Mouse (Mus musculus) forebrain, embryonic 13.5 days (tissue): ENCODE measurements around the gene Brca1. TPM values are rescaled to one million over a fixed set of nuclear protein-coding genes. Genes with fewer than 3 reads are reported as not detected.

ENCODE experiments used
- ATAC-seq: fragments of 200-750 bp; cut with Nextera tagmentation; 2 replicates; pipeline ENCODE4 v1.8.0; 2017
- H3K27ac ChIP-seq: fragments of 300-500 bp; sonication (generic); 2 replicates; pipeline ENCODE4 v1.5.1; 2015; ENCODE audit warnings: inconsistent platforms, mild to moderate bottlenecking, moderate library complexity
- H3K27me3 ChIP-seq: fragments of 300-500 bp; sonication (generic); 2 replicates; pipeline ENCODE4 v1.6.1; 2015; ENCODE audit warnings: mild to moderate bottlenecking, inconsistent platforms
- H3K36me3 ChIP-seq: fragments of 300-500 bp; sonication (generic); 2 replicates; pipeline ENCODE4 v1.6.1; 2015; ENCODE audit warnings: mild to moderate bottlenecking, inconsistent platforms; ENCODE audit not compliant: poor library complexity, severe bottlenecking
- H3K4me1 ChIP-seq: fragments of 300-500 bp; sonication (generic); 2 replicates; pipeline ENCODE4 v1.6.1; 2015; ENCODE audit warnings: inconsistent platforms
- H3K4me2 ChIP-seq: fragments of 300-500 bp; sonication (generic); 2 replicates; pipeline ENCODE4 v1.6.1; 2015; ENCODE audit warnings: inconsistent platforms, mild to moderate bottlenecking, moderate library complexity
- H3K4me3 ChIP-seq: fragments of 300-500 bp; sonication (generic); 2 replicates; pipeline ENCODE4 v1.5.1; 2015; ENCODE audit warnings: mild to moderate bottlenecking, inconsistent platforms
- H3K9ac ChIP-seq: fragments of 300-500 bp; sonication (generic); 2 replicates; pipeline ENCODE4 v1.6.1; 2015; ENCODE audit warnings: mild to moderate bottlenecking, inconsistent platforms
- H3K9me3 ChIP-seq: fragments of 300-500 bp; sonication (generic); replicated peaks from 2 replicates; pipeline ENCODE4 v1.6.1; 2016; ENCODE audit warnings: inconsistent platforms
- WGBS: fragments of 180-500 bp; shearing (Covaris S2); methylation state at CpG from one replicate; pipeline ENCODE4 v1.1.7; 2015; 5-methylcytosine and 5-hydroxymethylcytosine counted together
- polyA plus RNA-seq: library from polyadenylated mRNA; unstranded; fragments of >200 nt; fragmentation: Nextera tagmentation; extraction: Ambion mirVana; gene quantifications from 2 replicates; pipeline ENCODE4 v1.2.1, GENCODE M21; 2015

Gene Brca1
- polyA plus RNA-seq, 1 experiment from 2014 or later: 12.5 TPM

GRCm38 (mm10) chr11:101525056-101525455, 26.7 kb downstream of the Brca1 start:
- no peak overlapping the region for H3K9ac ChIP-seq
- peak overlapping the region; percentile 60 for H3K27ac ChIP-seq
- H3K4me2 ChIP-seq: no peak overlapping the region
- H3K4me1 ChIP-seq: no peaks in the 10 kb centered on the region
- no peak for ATAC-seq
- H3K9me3 ChIP-seq: no peaks in the 10 kb centered on the region
- 85% methylated on average over 10 of the region's 10 CpGs for WGBS
- peaks cover 35% of the 10 kb centered on the region for H3K36me3 ChIP-seq
- H3K4me3 ChIP-seq: no peak overlapping the region
- no peaks in the 10 kb centered on the region for H3K27me3 ChIP-seq

- H3K36me3 ChIP-seq: peaks cover 35% of the 10 kb centered on the region
- H3K9ac ChIP-seq: no peak overlapping the region
- no peak for ATAC-seq
- WGBS: 93% methylated on average over 8 of the region's 8 CpGs
- H3K4me2 ChIP-seq: no peak overlapping the region
- H3K9me3 ChIP-seq: no peaks in the 10 kb centered on the region
- no peak overlapping the region for H3K4me3 ChIP-seq
- no peaks in the 10 kb centered on the region for H3K27me3 ChIP-seq
- 0 out of 2 replicates have a peak overlapping the region, but pooled peaks have one; percentile 60 for H3K27ac ChIP-seq
- no peaks in the 10 kb centered on the region for H3K4me1 ChIP-seq
Measured at GRCm38 (mm10) chr11:101524446-101524845, 27.3 kb downstream of the Brca1 start.

GRCm38 (mm10) chr11:101519364-101519763, 32.4 kb downstream of the Brca1 start:
- Histone ChIP-seq H3K9me3 (no peaks in the 10 kb centered on the region), H3K4me1 (no peaks in the 10 kb centered on the region), H3K4me3 (no peak overlapping the region), H3K4me2 (no peak overlapping the region), H3K36me3 (peaks cover 39% of the 10 kb centered on the region), H3K27me3 (no peaks in the 10 kb centered on the region), H3K27ac (no peak overlapping the region), H3K9ac (no peak overlapping the region)
- ATAC-seq: no peak
- WGBS: 88% methylated on average over 6 of the region's 6 CpGs

- WGBS: 82% methylated on average over 5 of the region's 5 CpGs
- no peaks in the 10 kb centered on the region for H3K4me1 ChIP-seq
- no peaks in the 10 kb centered on the region for H3K27me3 ChIP-seq
- no peaks in the 10 kb centered on the region for H3K9me3 ChIP-seq
- no peak for ATAC-seq
- no peak overlapping the region for H3K9ac ChIP-seq
- H3K27ac ChIP-seq: no peak overlapping the region
- peaks cover 40% of the 10 kb centered on the region for H3K36me3 ChIP-seq
- H3K4me3 ChIP-seq: no peak overlapping the region
- H3K4me2 ChIP-seq: no peak overlapping the region
Measured at GRCm38 (mm10) chr11:101518937-101519336, 32.8 kb downstream of the Brca1 start.

- WGBS: 94% methylated on average over 7 of the region's 7 CpGs
- Histone ChIP-seq H3K27me3 (no peaks in the 10 kb centered on the region), H3K9me3 (no peaks in the 10 kb centered on the region), H3K27ac (no peak overlapping the region), H3K4me3 (no peak overlapping the region), H3K9ac (no peak overlapping the region), H3K36me3 (peaks cover 50% of the 10 kb centered on the region), H3K4me2 (no peak overlapping the region), H3K4me1 (peaks cover 2% of the 10 kb centered on the region; the same call in 1 of the 2 replicates)
- no peak for ATAC-seq
Measured at GRCm38 (mm10) chr11:101507090-101507489, 44.7 kb downstream of the Brca1 start.

- ATAC-seq: no peak; the same call in 1 of the 2 replicates
- Histone ChIP-seq H3K9ac (no peak overlapping the region), H3K4me1 (peaks cover 2% of the 10 kb centered on the region; the same call in 1 of the 2 replicates), H3K27ac (no peak overlapping the region), H3K4me2 (no peak overlapping the region), H3K36me3 (peaks cover 50% of the 10 kb centered on the region), H3K4me3 (no peak overlapping the region), H3K9me3 (no peaks in the 10 kb centered on the region), H3K27me3 (no peaks in the 10 kb centered on the region)
- WGBS: 48% methylated on average over 5 of the region's 5 CpGs
Measured at GRCm38 (mm10) chr11:101506269-101506780, 45.4 kb downstream of the Brca1 start.

GRCm38 (mm10) chr11:101486126-101486525, 65.6 kb downstream of the Brca1 start:
- Histone ChIP-seq H3K27ac (peak overlapping the region; percentile 81; the same call in 1 of the 2 replicates), H3K4me2 (no peak overlapping the region), H3K9ac (no peak overlapping the region), H3K36me3 (peaks cover 22% of the 10 kb centered on the region), H3K4me1 (peaks cover 14% of the 10 kb centered on the region), H3K9me3 (no peaks in the 10 kb centered on the region), H3K27me3 (no peaks in the 10 kb centered on the region), H3K4me3 (no peak overlapping the region)
- ATAC-seq: no peak
- 85% methylated on average over 6 of the region's 6 CpGs for WGBS

- 47% methylated on average over 6 of the region's 6 CpGs for WGBS
- peak; percentile 43; the same call in 1 of the 2 replicates for ATAC-seq
- H3K9ac ChIP-seq: peak overlapping the region; percentile 50
Measured at GRCm38 (mm10) chr11:101485509-101486028, 66.2 kb downstream of the Brca1 start.

GRCm38 (mm10) chr11:101484814-101485213, 66.9 kb downstream of the Brca1 start:
- no peak overlapping the region for H3K27ac ChIP-seq
- WGBS: 91% methylated on average over 7 of the region's 7 CpGs

More at GRCm38 (mm10) chr11:101485509-101486028, 66.2 kb downstream of the Brca1 start:
- Histone ChIP-seq H3K9me3 (no peaks in the 10 kb centered on the region), H3K27ac (peak overlapping the region; percentile 81), H3K36me3 (peaks cover 22% of the 10 kb centered on the region), H3K4me3 (no peak overlapping the region), H3K4me2 (no peak overlapping the region), H3K4me1 (peaks cover 14% of the 10 kb centered on the region), H3K27me3 (no peaks in the 10 kb centered on the region)

GRCm38 (mm10) chr11:101484245-101484644, 67.5 kb downstream of the Brca1 start:
- ATAC-seq: no peak
- Histone ChIP-seq H3K27ac (peak overlapping the region; percentile 73), H3K36me3 (peaks cover 14% of the 10 kb centered on the region), H3K27me3 (no peaks in the 10 kb centered on the region), H3K4me1 (peaks cover 22% of the 10 kb centered on the region), H3K9me3 (no peaks in the 10 kb centered on the region), H3K9ac (no peak overlapping the region), H3K4me2 (no peak overlapping the region), H3K4me3 (no peak overlapping the region)
- 78% methylated on average over 6 of the region's 6 CpGs for WGBS

More at GRCm38 (mm10) chr11:101484814-101485213, 66.9 kb downstream of the Brca1 start:
- no peak overlapping the region for H3K4me3 ChIP-seq
- H3K4me1 ChIP-seq: peaks cover 17% of the 10 kb centered on the region
- H3K9ac ChIP-seq: no peak overlapping the region
- no peaks in the 10 kb centered on the region for H3K27me3 ChIP-seq
- H3K9me3 ChIP-seq: no peaks in the 10 kb centered on the region
- no peak for ATAC-seq
- no peak overlapping the region for H3K4me2 ChIP-seq
- H3K36me3 ChIP-seq: peaks cover 19% of the 10 kb centered on the region

GRCm38 (mm10) chr11:101483804-101484203, 68.0 kb downstream of the Brca1 start:
- peaks cover 9% of the 10 kb centered on the region; the same call in 1 of the 2 replicates for H3K36me3 ChIP-seq
- no peak overlapping the region for H3K9ac ChIP-seq
- H3K4me1 ChIP-seq: peaks cover 27% of the 10 kb centered on the region
- H3K9me3 ChIP-seq: no peaks in the 10 kb centered on the region
- 26% methylated on average over 3 of the region's 3 CpGs for WGBS
- H3K4me2 ChIP-seq: no peak overlapping the region
- no peaks in the 10 kb centered on the region for H3K27me3 ChIP-seq
- H3K27ac ChIP-seq: peak overlapping the region; percentile 73; the same call in 1 of the 2 replicates
- no peak overlapping the region for H3K4me3 ChIP-seq
- no peak; the same call in 1 of the 2 replicates for ATAC-seq

- Histone ChIP-seq H3K4me1 (peaks cover 44% of the 10 kb centered on the region), H3K4me2 (no peak overlapping the region), H3K9me3 (no peaks in the 10 kb centered on the region), H3K36me3 (no peaks in the 10 kb centered on the region), H3K9ac (no peak overlapping the region), H3K27ac (no peak overlapping the region), H3K27me3 (no peaks in the 10 kb centered on the region), H3K4me3 (no peak overlapping the region)
- WGBS: 69% methylated on average over 6 of the region's 6 CpGs
- no peak for ATAC-seq
Measured at GRCm38 (mm10) chr11:101480912-101481311, 70.8 kb downstream of the Brca1 start.
